Mouse (Mus musculus) embryonic facial prominence, embryonic 10.5 days (tissue): ENCODE measurements around the gene Trcg1. TPM values are rescaled to one million over a fixed set of nuclear protein-coding genes. Genes with fewer than 3 reads are reported as not detected.

Experiments used
- DNase-seq: peaks from one replicate; pipeline ENCODE4 v3.0.0-alpha.2; 2017; ENCODE audit warnings: low spot score
- H3K27ac ChIP-seq: fragments of 300-500 bp; sonication (generic); replicated peaks from 2 replicates; pipeline ENCODE4 v1.5.1; 2016; ENCODE audit warnings: mild to moderate bottlenecking
- H3K27me3 ChIP-seq: fragments of 300-500 bp; sonication (generic); replicated peaks from 2 replicates; pipeline ENCODE4 v1.6.1; 2016; ENCODE audit warnings: low read depth, mild to moderate bottlenecking; ENCODE audit not compliant: poor library complexity, severe bottlenecking
- H3K36me3 ChIP-seq: fragments of 300-500 bp; sonication (generic); replicated peaks from 2 replicates; pipeline ENCODE4 v1.6.1; 2016; ENCODE audit warnings: mild to moderate bottlenecking, moderate library complexity
- H3K4me1 ChIP-seq: fragments of 300-500 bp; sonication (generic); 2 replicates; pipeline ENCODE4 v1.6.1; 2016
- H3K4me3 ChIP-seq: fragments of 300-500 bp; sonication (generic); 2 replicates; pipeline ENCODE4 v1.5.1; 2016; ENCODE audit warnings: mild to moderate bottlenecking, moderate library complexity
- H3K9me3 ChIP-seq: fragments of 300-500 bp; sonication (generic); 2 replicates; pipeline ENCODE4 v1.6.1; 2016; ENCODE audit warnings: mild to moderate bottlenecking
- WGBS: fragments of 180-500 bp; shearing (Covaris S2); methylation state at CpG from one replicate; pipeline ENCODE4 v1.1.7; 2016; 5-methylcytosine and 5-hydroxymethylcytosine counted together
- polyA plus RNA-seq: library from polyadenylated mRNA; unstranded; fragments of >200 nt; fragmentation: Nextera tagmentation; extraction: Ambion mirVana; gene quantifications from 2 replicates; pipeline ENCODE4 v1.2.1, GENCODE M21; 2016

The Trcg1 gene
- polyA plus RNA-seq, 1 experiment from 2014 or later = 0.07 TPM

- Histone ChIP-seq H3K4me1 (peaks cover 5% of the 10 kb centered on the region; the same call in 1 of the 2 replicates), H3K4me3 (no peak overlapping the region), H3K36me3 (no peaks in the 10 kb centered on the region), H3K9me3 (no peaks in the 10 kb centered on the region), H3K27me3 (no peaks in the 10 kb centered on the region), H3K27ac (no peak overlapping the region)
- WGBS = 84% methylated on average over 3 of the region's 3 CpGs
- no peak for DNase-seq
Observed at GRCm38 (mm10) chr9:57294905-57295304, 58.5 kb downstream of the Trcg1 start.

DNA sequence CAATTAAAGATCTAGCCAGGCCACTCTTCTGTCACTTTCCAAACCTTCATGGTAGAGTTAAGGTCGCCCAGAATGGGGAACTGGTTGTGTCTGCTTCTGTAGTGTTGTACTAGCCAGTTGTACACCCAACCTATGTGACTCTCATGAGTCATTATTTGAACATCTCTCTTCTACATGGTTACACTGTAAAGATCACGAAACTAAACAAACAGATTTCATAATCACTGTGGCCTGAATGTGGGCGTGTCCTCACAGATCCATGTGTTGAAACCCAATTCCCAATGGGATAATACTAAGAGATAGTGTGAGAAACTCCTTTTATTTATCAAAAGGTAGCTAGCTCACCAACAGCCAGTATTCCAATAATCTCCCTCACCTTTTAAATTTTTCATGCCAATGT is 59.3 kb downstream of the Trcg1 start:
- WGBS = 85% methylated on average over 3 of the region's 3 CpGs
- DNase-seq = no peak

GRCm38 (mm10) chr9:57296277-57296676 is 59.9 kb downstream of the Trcg1 start:
- DNase-seq = no peak
- Histone ChIP-seq H3K36me3 (no peaks in the 10 kb centered on the region), H3K4me1 (peaks cover 5% of the 10 kb centered on the region; the same call in 1 of the 2 replicates), H3K9me3 (no peaks in the 10 kb centered on the region), H3K27ac (0 out of 2 replicates have a peak overlapping the region, but pooled peaks have one; percentile 2), H3K4me3 (no peak overlapping the region), H3K27me3 (no peaks in the 10 kb centered on the region)
- WGBS = 69% methylated on average over 8 of the region's 8 CpGs

More for the DNA sequence above, 59.3 kb downstream of the Trcg1 start:
- Histone ChIP-seq H3K27ac (no peak overlapping the region), H3K4me1 (peaks cover 5% of the 10 kb centered on the region; the same call in 1 of the 2 replicates), H3K9me3 (no peaks in the 10 kb centered on the region), H3K4me3 (no peak overlapping the region), H3K36me3 (no peaks in the 10 kb centered on the region), H3K27me3 (no peaks in the 10 kb centered on the region)

DNA sequence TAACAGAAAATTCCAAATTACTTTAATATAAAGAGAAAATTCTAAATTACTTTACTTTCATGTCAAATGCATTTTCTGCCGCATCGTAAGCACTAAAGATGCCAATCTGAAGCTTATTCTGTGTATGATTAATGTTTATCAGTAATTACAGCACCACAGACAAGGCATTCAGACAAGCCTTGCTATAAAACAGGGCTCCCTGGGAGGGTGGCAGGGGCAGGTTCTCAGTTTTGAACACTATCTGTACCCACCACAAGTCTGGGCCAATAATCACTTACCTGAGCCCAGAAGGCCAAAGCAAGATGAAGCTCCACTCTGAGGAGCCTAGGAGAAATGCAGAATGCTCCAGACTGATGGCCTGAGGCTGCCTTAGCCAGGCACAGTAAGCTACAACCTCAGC is 61.6 kb downstream of the Trcg1 start:
- Histone ChIP-seq H3K9me3 (no peaks in the 10 kb centered on the region), H3K36me3 (no peaks in the 10 kb centered on the region), H3K27ac (no peak overlapping the region), H3K27me3 (no peaks in the 10 kb centered on the region), H3K4me1 (peaks cover 5% of the 10 kb centered on the region; the same call in 1 of the 2 replicates), H3K4me3 (no peak overlapping the region)
- DNase-seq = no peak
- WGBS = 94% methylated on average over 2 of the region's 2 CpGs

Other genes starting within 250 kb of the Trcg1 start
- gene Ptpn9, start 241.6 kb upstream of the Trcg1 start, polyA plus RNA-seq = 21.6 and 22.1 TPM in 2 replicates
- 62.7 and 62.9 TPM in 2 replicates for gene Sin3a, start 164.5 kb upstream of the Trcg1 start, polyA plus RNA-seq
- 62.1 and 67.9 TPM in 2 replicates for gene Man2c1, start 105.9 kb upstream of the Trcg1 start, polyA plus RNA-seq
- 5.7 and 5.8 TPM in 2 replicates for gene Neil1, start 88.3 kb upstream of the Trcg1 start, polyA plus RNA-seq
- gene Commd4, start 78.2 kb upstream of the Trcg1 start, polyA plus RNA-seq = 99.9 and 105 TPM in 2 replicates
- gene 1700017B05Rik, start 26.1 kb downstream of the Trcg1 start, polyA plus RNA-seq = 15.6 and 16.8 TPM in 2 replicates
- gene Ppcdc, start 203.6 kb downstream of the Trcg1 start, polyA plus RNA-seq = 20.8 and 25.4 TPM in 2 replicates
- 9.3 and 9.6 TPM in 2 replicates for gene Scamp5, start 231.5 kb downstream of the Trcg1 start, polyA plus RNA-seq